Mouse (Mus musculus) midbrain, embryonic 15.5 days (tissue): ENCODE measurements around the gene Olfr917. TPM values are rescaled to one million over a fixed set of nuclear protein-coding genes. Genes with fewer than 3 reads are reported as not detected.

ENCODE experiments used
- ATAC-seq: fragments of 200-750 bp; cut with Nextera tagmentation; replicated peaks from 2 replicates; pipeline ENCODE4 v1.8.0; 2017; ENCODE audit warnings: moderate TSS enrichment
- H3K27ac ChIP-seq: fragments of 300-500 bp; sonication (generic); 2 replicates; pipeline ENCODE4 v1.5.1; 2015; ENCODE audit warnings: mild to moderate bottlenecking, inconsistent platforms
- H3K27me3 ChIP-seq: fragments of 300-500 bp; sonication (generic); replicated peaks from 2 replicates; pipeline ENCODE4 v1.6.1; 2015; ENCODE audit warnings: inconsistent platforms
- H3K36me3 ChIP-seq: fragments of 300-500 bp; sonication (generic); replicated peaks from 2 replicates; pipeline ENCODE4 v1.6.1; 2015; ENCODE audit warnings: inconsistent platforms
- H3K4me1 ChIP-seq: fragments of 300-500 bp; sonication (generic); 2 replicates; pipeline ENCODE4 v1.6.1; 2015; ENCODE audit warnings: inconsistent platforms
- H3K4me2 ChIP-seq: fragments of 300-500 bp; sonication (generic); 2 replicates; pipeline ENCODE4 v1.6.1; 2015; ENCODE audit warnings: inconsistent platforms, mild to moderate bottlenecking, moderate library complexity
- H3K4me3 ChIP-seq: fragments of 300-500 bp; sonication (generic); 2 replicates; pipeline ENCODE4 v1.5.1; 2015; ENCODE audit warnings: mild to moderate bottlenecking, inconsistent platforms
- H3K9ac ChIP-seq: fragments of 300-500 bp; sonication (generic); 2 replicates; pipeline ENCODE4 v1.6.1; 2015; ENCODE audit warnings: mild to moderate bottlenecking, inconsistent platforms
- H3K9me3 ChIP-seq: fragments of 300-500 bp; sonication (generic); 2 replicates; pipeline ENCODE4 v1.6.1; 2016; ENCODE audit warnings: inconsistent platforms
- WGBS: fragments of 180-500 bp; shearing (Covaris S2); methylation state at CpG from one replicate; pipeline ENCODE4 v1.1.7; 2015; ENCODE audit warnings: mixed read lengths; 5-methylcytosine and 5-hydroxymethylcytosine counted together
- polyA plus RNA-seq: library from polyadenylated mRNA; unstranded; fragments of >200 nt; fragmentation: Nextera tagmentation; extraction: Ambion mirVana; gene quantifications from 2 replicates; pipeline ENCODE4 v1.2.1, GENCODE M21; 2015

The Olfr917 gene
- not detected in 2 replicates for polyA plus RNA-seq

GRCm38 (mm10) chr9:38665742-38666141 is at the start of gene Olfr917:
Olfr917 (minus strand) TSS chr9:38665842.
- H3K4me3 ChIP-seq: no peak within 1 kb of the TSS
- H3K36me3 ChIP-seq: no peaks in the 10 kb centered on the region
- H3K4me2 ChIP-seq: no peak within 1 kb of the TSS
- no peaks in the 10 kb centered on the region for H3K4me1 ChIP-seq
- H3K27ac ChIP-seq: no peak within 1 kb of the TSS
- no peak for ATAC-seq
- no peaks in the 10 kb centered on the region for H3K27me3 ChIP-seq
- H3K9me3 ChIP-seq: no peaks in the 10 kb centered on the region
- H3K9ac ChIP-seq: no peak within 1 kb of the TSS
- WGBS: 94% methylated on average over 1 of the region's 1 CpGs

GRCm38 (mm10) chr9:38674501-38674900 is 8.9 kb upstream of the Olfr917 start, which contains the start of gene Olfr918:
Olfr918 (minus strand) TSS chr9:38674601.
- Histone ChIP-seq H3K4me3 (no peak within 1 kb of the TSS), H3K4me1 (no peaks in the 10 kb centered on the region), H3K9ac (no peak within 1 kb of the TSS), H3K36me3 (no peaks in the 10 kb centered on the region), H3K9me3 (no peaks in the 10 kb centered on the region), H3K27me3 (no peaks in the 10 kb centered on the region), H3K4me2 (no peak within 1 kb of the TSS), H3K27ac (no peak within 1 kb of the TSS)
- no peak for ATAC-seq
- WGBS: 83% methylated on average over 2 of the region's 2 CpGs

GRCm38 (mm10) chr9:38672887-38673286 is 7.2 kb upstream of the Olfr917 start:
- no peak for ATAC-seq
- no peak overlapping the region for H3K4me3 ChIP-seq
- H3K36me3 ChIP-seq: no peaks in the 10 kb centered on the region
- no peaks in the 10 kb centered on the region for H3K4me1 ChIP-seq
- 74% methylated on average over 2 of the region's 2 CpGs for WGBS
- H3K27me3 ChIP-seq: no peaks in the 10 kb centered on the region
- H3K9ac ChIP-seq: no peak overlapping the region
- no peaks in the 10 kb centered on the region for H3K9me3 ChIP-seq
- no peak overlapping the region for H3K4me2 ChIP-seq
- no peak overlapping the region for H3K27ac ChIP-seq

- ATAC-seq: no peak
- no peak within 1 kb of the TSS for H3K27ac ChIP-seq
- no peak within 1 kb of the TSS for H3K4me2 ChIP-seq
- no peak within 1 kb of the TSS for H3K9ac ChIP-seq
- no peak within 1 kb of the TSS for H3K4me3 ChIP-seq
- 71% methylated on average over 1 of the region's 1 CpGs for WGBS
- H3K36me3 ChIP-seq: no peaks in the 10 kb centered on the region
- H3K4me1 ChIP-seq: no peaks in the 10 kb centered on the region
- no peaks in the 10 kb centered on the region for H3K27me3 ChIP-seq
- H3K9me3 ChIP-seq: no peaks in the 10 kb centered on the region
These were observed 5.9 kb downstream of the Olfr917 start, which contains the start of gene Olfr916 for GRCm38 (mm10) chr9:38659775-38660174. Olfr916 (minus strand) TSS chr9:38659875.

- Histone ChIP-seq H3K9ac (no peak overlapping the region), H3K27ac (no peak overlapping the region), H3K4me3 (no peak overlapping the region), H3K27me3 (no peaks in the 10 kb centered on the region), H3K9me3 (peaks cover 3% of the 10 kb centered on the region; the same call in 1 of the 2 replicates), H3K4me1 (no peaks in the 10 kb centered on the region), H3K36me3 (no peaks in the 10 kb centered on the region), H3K4me2 (no peak overlapping the region)
- 63% methylated on average over 4 of the region's 4 CpGs for WGBS
- no peak for ATAC-seq
These were observed 33.2 kb downstream of the Olfr917 start for GRCm38 (mm10) chr9:38632406-38632805.

Other genes starting within 250 kb of the Olfr917 start
- gene Olfr901, start 236.4 kb downstream of the Olfr917 start, polyA plus RNA-seq: not detected in 2 replicates
- not detected in 2 replicates for gene Olfr902, start 218.2 kb downstream of the Olfr917 start, polyA plus RNA-seq
- gene Olfr904, start 202.7 kb downstream of the Olfr917 start, polyA plus RNA-seq: not detected in 2 replicates
- gene Olfr905, start 194.7 kb downstream of the Olfr917 start, polyA plus RNA-seq: not detected in 2 replicates
- gene Olfr906, start 178.8 kb downstream of the Olfr917 start, polyA plus RNA-seq: not detected in 2 replicates
- gene Olfr907, start 170.0 kb downstream of the Olfr917 start, polyA plus RNA-seq: not detected in 2 replicates
- not detected in 2 replicates for gene Olfr911-ps1, start 144.3 kb downstream of the Olfr917 start, polyA plus RNA-seq
- not detected in 2 replicates for gene Olfr910, start 128.0 kb downstream of the Olfr917 start, polyA plus RNA-seq
- not detected in 2 replicates for gene Olfr912, start 85.7 kb downstream of the Olfr917 start, polyA plus RNA-seq
- gene Olfr913, start 73.1 kb downstream of the Olfr917 start, polyA plus RNA-seq: not detected in 2 replicates
- gene Olfr914, start 60.7 kb downstream of the Olfr917 start, polyA plus RNA-seq: not detected in 2 replicates
- gene Olfr916, start 6.0 kb downstream of the Olfr917 start, polyA plus RNA-seq: not detected in 2 replicates
- not detected in 2 replicates for gene Olfr918, start 8.8 kb upstream of the Olfr917 start, polyA plus RNA-seq
- gene Olfr919, start 37.8 kb upstream of the Olfr917 start, polyA plus RNA-seq: not detected in 2 replicates
- gene Vwa5a, start 52.4 kb upstream of the Olfr917 start, polyA plus RNA-seq: 6.6 and 7.1 TPM in 2 replicates
- not detected in 2 replicates for gene Olfr920, start 86.5 kb upstream of the Olfr917 start, polyA plus RNA-seq
- gene Olfr921, start 107.2 kb upstream of the Olfr917 start, polyA plus RNA-seq: not detected in 2 replicates
- gene Olfr922, start 148.8 kb upstream of the Olfr917 start, polyA plus RNA-seq: not detected in 2 replicates
- not detected in 2 replicates for gene Olfr923, start 160.7 kb upstream of the Olfr917 start, polyA plus RNA-seq
- not detected in 2 replicates for gene Olfr924, start 178.6 kb upstream of the Olfr917 start, polyA plus RNA-seq
- gene Olfr26, start 189.2 kb upstream of the Olfr917 start, polyA plus RNA-seq: not detected in 2 replicates
- not detected in 2 replicates for gene Olfr926, start 211.3 kb upstream of the Olfr917 start, polyA plus RNA-seq